ENCODE assay signal across 10 mouse cellular contexts in genomic region chr1:77140906-77141305, GRCm38 (mm10).
DNase-seq lines count a peak whose midpoint lies in the region; ATAC-seq lines count a peak whose summit lies in the region.
"Had no signal": no experiment of that assay in that cellular context is flagged by ENCODE, and none has a peak within 500 bp of the region (broad histone marks: within the 10 kb centered on the region; RNA-seq: fewer than 3 reads in every experiment).

No protein-coding gene starts in this region.

- no peaks in the 10 kb centered on the region for H3K36me3 ChIP-seq in embryonic facial prominence, embryonic 14.5 days (ENCODE audit: control insufficient read depth, insufficient read depth, low read length)

- no peak overlapping the region for H3K9ac ChIP-seq in embryonic facial prominence, embryonic 14.5 days (ENCODE audit: low read depth, low read length)

- 21% methylated on average over 7 of the region's 7 CpGs for WGBS in embryonic facial prominence, embryonic 14.5 days

- no peaks in the 10 kb centered on the region for H3K9me3 ChIP-seq in embryonic facial prominence, embryonic 14.5 days (ENCODE audit: control insufficient read depth, low read length)

- intact Hi-C loops in heart, postnatal 10 days (cut with DNase I) = no loop called here

- H3K4me2 ChIP-seq in embryonic facial prominence, embryonic 14.5 days (ENCODE audit: low read depth, low read length) = no peak overlapping the region
- H3K4me2 ChIP-seq: midbrain, embryonic 11.5 days had no signal

- no peak overlapping the region for H3K4me3 ChIP-seq in embryonic facial prominence, embryonic 14.5 days (ENCODE audit: low read depth, low read length)

- ATAC-seq in embryonic facial prominence, embryonic 14.5 days (ENCODE audit: low read depth) = no peak
- ATAC-seq: forebrain, embryonic 16.5 days had no signal

- 0 out of 2 replicates have a peak, but pooled peaks cover 6% of the 10 kb centered on the region for H3K27me3 ChIP-seq in embryonic facial prominence, embryonic 14.5 days (replicated peaks; ENCODE audit: control insufficient read depth, insufficient read depth, low read length)

- no peak overlapping the region for H3K27ac ChIP-seq in embryonic facial prominence, embryonic 14.5 days (replicated peaks; ENCODE audit: low read depth, low read length)

- peak; percentile 4 to 9 for DNase-seq in kidney, postnatal 4 days
- DNase-seq in kidney, adult 11 months = no peak
- peak; percentile 75 for DNase-seq in embryonic facial prominence, embryonic 14.5 days (ENCODE audit: low spot score)
- DNase-seq in heart, postnatal 10 days = peak; percentile 20 to 40
- peak; percentile 21 for DNase-seq in retina, embryonic 14.5 days (ENCODE audit: low spot score)
- DNase-seq in layer of hippocampus, postnatal 25 days (ENCODE audit: extremely low spot score in 1 of 2, low spot score in 1 of 2) = no peak
- no peak for DNase-seq in cerebellum, adult 11 months
- DNase-seq: cerebellum, postnatal 36 days had no signal

- H3K4me1 ChIP-seq in embryonic facial prominence, embryonic 14.5 days (ENCODE audit: control insufficient read depth, insufficient read depth, low read length) = peaks cover 6% of the 10 kb centered on the region

Comparison
In these comparisons a context has a peak if more than half of its experiments do, and no peak if none do; other contexts are left out.
1. DNase-seq: peak in kidney, postnatal 4 days (2 of 2), embryonic facial prominence, embryonic 14.5 days (single experiment), heart, postnatal 10 days (2 of 2) and retina, embryonic 14.5 days (single experiment); none in kidney, adult 11 months (single experiment), layer of hippocampus, postnatal 25 days (0 of 2) and cerebellum, adult 11 months (single experiment).